Mouse (Mus musculus): ENCODE results near the gene Gm7030.

DNA sequence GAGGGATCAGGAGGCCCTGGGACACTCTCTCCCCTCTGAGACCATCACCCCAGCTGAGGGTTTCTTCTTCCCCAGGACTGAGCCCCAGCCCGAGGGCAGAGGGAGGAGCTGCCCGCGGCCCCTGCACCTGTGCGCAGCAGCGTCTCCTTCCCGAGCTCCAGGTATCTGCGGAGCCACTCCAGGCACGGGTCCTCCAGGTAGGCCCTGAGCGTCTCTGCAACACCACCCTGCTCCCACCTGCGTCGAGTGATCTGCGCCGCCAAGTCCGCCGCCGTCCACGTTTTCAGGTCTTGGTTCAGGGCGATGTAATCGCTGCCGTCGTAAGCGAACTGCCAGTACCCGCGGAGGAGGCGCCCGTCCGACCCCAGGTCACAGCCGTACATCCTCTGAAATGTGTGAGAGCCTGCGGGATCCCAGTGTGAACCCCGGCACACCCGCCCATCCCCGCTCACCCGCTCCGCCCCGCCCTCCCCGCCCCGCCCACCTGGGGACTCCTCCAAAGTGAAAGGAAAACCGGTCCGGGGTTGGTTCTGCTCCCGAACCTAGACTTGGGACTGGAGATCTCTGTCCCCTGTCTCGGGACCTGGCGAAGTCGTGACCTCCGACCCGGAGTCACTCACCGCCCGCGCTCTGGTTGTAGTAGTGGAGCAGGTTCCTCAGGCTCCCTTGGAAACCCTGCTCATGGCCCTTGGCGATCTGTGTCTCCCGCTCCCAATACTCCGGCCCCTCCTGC, 38.2 kb upstream of the Gm7030 start:
- no peak for TF ChIP-seq POU5F1 (IDR thresholded peaks at IDR 0.05; ENCODE audit: borderline replicate concordance, low read length)
- no peak for TF ChIP-seq CTCF (conservative IDR thresholded peaks at IDR 0.05; ENCODE audit: low read length)
- no peak for TF ChIP-seq NANOG (IDR thresholded peaks at IDR 0.05; ENCODE audit: borderline replicate concordance, low read length)
